In the genomic region with DNA sequence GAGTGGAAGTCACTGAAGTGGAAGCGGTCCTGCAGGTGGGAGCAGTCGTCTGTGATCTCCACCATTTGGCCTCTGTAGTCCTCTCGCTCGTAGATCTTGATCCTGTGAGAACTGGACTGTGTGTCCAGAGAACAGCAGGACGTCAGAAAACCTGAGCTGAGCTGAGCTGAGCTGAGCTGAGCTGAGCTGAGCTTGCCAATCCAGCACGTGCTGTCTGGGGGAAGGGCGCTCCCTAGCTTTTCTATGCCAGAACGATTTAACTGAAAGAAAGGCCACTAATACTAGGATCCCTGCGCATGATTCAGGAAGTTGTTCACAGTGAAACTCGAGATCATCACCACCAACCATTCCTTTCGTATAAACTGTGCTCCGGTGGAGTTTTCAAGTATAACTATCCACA, we compare ENCODE assay signal across 10 mouse cellular contexts. TPM values are rescaled to one million over a fixed set of nuclear protein-coding genes. Genes with fewer than 3 reads are reported as not detected.
DNase-seq lines count a peak whose midpoint lies in the region; ATAC-seq lines count a peak whose summit lies in the region.
"Had no signal": no experiment of that assay in that cellular context is flagged by ENCODE, and none has a peak within 500 bp of the region (broad histone marks: within the 10 kb centered on the region; RNA-seq: fewer than 3 reads in every experiment).

No protein-coding gene starts in this region.

- WGBS in heart, embryonic 12.5 days = 60% methylated on average over 12 of the region's 12 CpGs

- DNase-seq in heart, adult 11 months = peak; percentile 86
- DNase-seq in adrenal gland, postnatal 10 days = peak; percentile 72
- DNase-seq in gastrocnemius, postnatal 10 days = peak; percentile 27
- peak; percentile 8 to 25 for DNase-seq in layer of hippocampus, postnatal 36 days
- DNase-seq in neural tube, embryonic 10.5 days (ENCODE audit: extremely low spot score, low spot score) = no peak
- DNase-seq: liver, embryonic 13.5 days had no signal

- H3K36me3 ChIP-seq in heart, embryonic 12.5 days = no peaks in the 10 kb centered on the region
- H3K36me3 ChIP-seq: G1E; liver, embryonic 13.5 days had no signal

- peaks cover 6% of the 10 kb centered on the region for H3K4me1 ChIP-seq in heart, embryonic 12.5 days (replicated peaks)
- H3K4me1 ChIP-seq: liver, embryonic 13.5 days had no signal

- H3K27me3 ChIP-seq in heart, embryonic 12.5 days (replicated peaks) = 0 out of 2 replicates have a peak, but pooled peaks cover 3% of the 10 kb centered on the region
- H3K27me3 ChIP-seq: liver, embryonic 13.5 days had no signal

- H3K4me3 ChIP-seq in heart, embryonic 12.5 days = no peak overlapping the region
- H3K4me3 ChIP-seq: liver, embryonic 13.5 days had no signal

- H3K9me3 ChIP-seq in heart, embryonic 12.5 days (replicated peaks) = no peaks in the 10 kb centered on the region
- H3K9me3 ChIP-seq: G1E; liver, embryonic 13.5 days had no signal

- no peak for ATAC-seq in heart, embryonic 12.5 days (ENCODE audit: insufficient number of reproducible peaks, low FRiP score)
- ATAC-seq in granulocyte monocyte progenitor cell, adult 5-6 weeks (replicated peaks; ENCODE audit: poor library complexity, severe bottlenecking) = no peak
- ATAC-seq in erythroid progenitor cell, adult 5-6 weeks (replicated peaks; ENCODE audit: low FRiP score, poor library complexity, severe bottlenecking) = no peak

- H3K27ac ChIP-seq in heart, embryonic 12.5 days (ENCODE audit: poor library complexity, severe bottlenecking) = no peak overlapping the region
- H3K27ac ChIP-seq: liver, embryonic 13.5 days had no signal

- H3K4me2 ChIP-seq in heart, embryonic 12.5 days = no peak overlapping the region
- H3K4me2 ChIP-seq: liver, embryonic 13.5 days had no signal

- H3K9ac ChIP-seq in heart, embryonic 12.5 days = no peak overlapping the region
- H3K9ac ChIP-seq: liver, embryonic 13.5 days had no signal

RNA-seq across cellular contexts. Expression of a gene that starts 2.2 kb away (rescaled TPM):
- polyA plus RNA-seq in heart, embryonic 12.5 days (2016; fragmentation: Nextera tagmentation; extraction: Ambion mirVana) = not detected in 2 replicates
- total RNA-seq in adrenal gland, postnatal 10 days (2021) = not detected
- total RNA-seq in gastrocnemius, postnatal 10 days (2021) = not detected
- not detected for total RNA-seq in layer of hippocampus, postnatal 36 days (2021)
- not detected in 2 replicates for total RNA-seq in granulocyte monocyte progenitor cell, adult 5-6 weeks (2014; fragmentation: Nextera tagmentation)
- not detected in 2 replicates for total RNA-seq in granulocyte monocyte progenitor cell, adult 5-6 weeks (2017)
- not detected in 2 replicates for total RNA-seq in erythroid progenitor cell, adult 5-6 weeks (2015; ENCODE audit: low replicate concordance)
- not detected in 2 replicates for total RNA-seq in erythroid progenitor cell, adult 5-6 weeks (2017; ENCODE audit: low replicate concordance)
- polyA plus RNA-seq: G1E; liver, embryonic 13.5 days had no signal

RNA-seq across cellular contexts. Expression of a gene that starts 14.5 kb away (rescaled TPM):
- not detected in 2 replicates for polyA plus RNA-seq in heart, embryonic 12.5 days (2016; fragmentation: Nextera tagmentation; extraction: Ambion mirVana)
- total RNA-seq in adrenal gland, postnatal 10 days (2021) = not detected
- total RNA-seq in gastrocnemius, postnatal 10 days (2021) = not detected
- not detected for total RNA-seq in layer of hippocampus, postnatal 36 days (2021)
- not detected in 2 replicates for total RNA-seq in granulocyte monocyte progenitor cell, adult 5-6 weeks (2014; fragmentation: Nextera tagmentation)
- total RNA-seq in granulocyte monocyte progenitor cell, adult 5-6 weeks (2017) = not detected in 2 replicates
- total RNA-seq in erythroid progenitor cell, adult 5-6 weeks (2015; ENCODE audit: low replicate concordance) = not detected in 2 replicates
- total RNA-seq in erythroid progenitor cell, adult 5-6 weeks (2017; ENCODE audit: low replicate concordance) = not detected in 2 replicates
- polyA plus RNA-seq: G1E; liver, embryonic 13.5 days had no signal

RNA-seq across cellular contexts. Expression of a gene that starts 16.2 kb away (rescaled TPM):
- 0.78 and 0.99 TPM in 2 replicates for polyA plus RNA-seq in heart, embryonic 12.5 days (2016; fragmentation: Nextera tagmentation; extraction: Ambion mirVana)
- total RNA-seq in adrenal gland, postnatal 10 days (2021) = 100 to 1,000 TPM; 263 to 490 TPM
- total RNA-seq in gastrocnemius, postnatal 10 days (2021) = not detected
- not detected for total RNA-seq in layer of hippocampus, postnatal 36 days (2021)
- total RNA-seq in granulocyte monocyte progenitor cell, adult 5-6 weeks (2014; fragmentation: Nextera tagmentation) = not detected in 2 replicates
- not detected in 2 replicates for total RNA-seq in granulocyte monocyte progenitor cell, adult 5-6 weeks (2017)
- total RNA-seq in erythroid progenitor cell, adult 5-6 weeks (2015; ENCODE audit: low replicate concordance) = not detected in 2 replicates
- not detected in 2 replicates for total RNA-seq in erythroid progenitor cell, adult 5-6 weeks (2017; ENCODE audit: low replicate concordance)
- polyA plus RNA-seq: G1E; liver, embryonic 13.5 days had no signal

RNA-seq across cellular contexts. Expression of a gene that starts 24.7 kb away (rescaled TPM):
- not detected in 2 replicates for polyA plus RNA-seq in heart, embryonic 12.5 days (2016; fragmentation: Nextera tagmentation; extraction: Ambion mirVana)
- not detected for total RNA-seq in adrenal gland, postnatal 10 days (2021)
- total RNA-seq in gastrocnemius, postnatal 10 days (2021) = not detected
- not detected for total RNA-seq in layer of hippocampus, postnatal 36 days (2021)
- not detected in 2 replicates for total RNA-seq in granulocyte monocyte progenitor cell, adult 5-6 weeks (2014; fragmentation: Nextera tagmentation)
- total RNA-seq in granulocyte monocyte progenitor cell, adult 5-6 weeks (2017) = not detected in 2 replicates
- total RNA-seq in erythroid progenitor cell, adult 5-6 weeks (2015; ENCODE audit: low replicate concordance) = not detected in 2 replicates
- not detected in 2 replicates for total RNA-seq in erythroid progenitor cell, adult 5-6 weeks (2017; ENCODE audit: low replicate concordance)
- total RNA-seq: G1E had no signal
- polyA plus RNA-seq: G1E; liver, embryonic 13.5 days had no signal

RNA-seq across cellular contexts. Expression of a gene that starts 33.3 kb away (rescaled TPM):
- polyA plus RNA-seq in heart, embryonic 12.5 days (2016; fragmentation: Nextera tagmentation; extraction: Ambion mirVana) = 0.58 and 1.1 TPM in 2 replicates
- total RNA-seq in adrenal gland, postnatal 10 days (2021) = not detected
- not detected for total RNA-seq in gastrocnemius, postnatal 10 days (2021)
- not detected for total RNA-seq in layer of hippocampus, postnatal 36 days (2021)
- total RNA-seq in granulocyte monocyte progenitor cell, adult 5-6 weeks (2014; fragmentation: Nextera tagmentation) = not detected in 2 replicates
- total RNA-seq in granulocyte monocyte progenitor cell, adult 5-6 weeks (2017) = not detected in 2 replicates
- total RNA-seq in erythroid progenitor cell, adult 5-6 weeks (2015; ENCODE audit: low replicate concordance) = not detected in 2 replicates
- not detected in 2 replicates for total RNA-seq in erythroid progenitor cell, adult 5-6 weeks (2017; ENCODE audit: low replicate concordance)
- total RNA-seq: G1E had no signal
- polyA plus RNA-seq: G1E; liver, embryonic 13.5 days had no signal

Comparison
In these comparisons a context has a peak if more than half of its experiments do, and no peak if none do; other contexts are left out.
1. RNA of a gene that starts 16.2 kb away (total RNA-seq): 263 to 490 TPM in adrenal gland, postnatal 10 days; not detected in gastrocnemius, postnatal 10 days, not detected in layer of hippocampus, postnatal 36 days, not detected in granulocyte monocyte progenitor cell, adult 5-6 weeks and not detected in erythroid progenitor cell, adult 5-6 weeks; every median in the first group is over 100 times any median in the second.